8 mouse cellular contexts compared by ENCODE assay signal in genomic region chr6:85380201-85380900, GRCm38 (mm10). TPM values are rescaled to one million over a fixed set of nuclear protein-coding genes. Genes with fewer than 3 reads are reported as not detected.
DNase-seq lines count a peak whose midpoint lies in the region; ATAC-seq lines count a peak whose summit lies in the region.

No protein-coding gene starts in this region.

- peak; percentile 76 for ATAC-seq in hindbrain, embryonic 11.5 days (ENCODE audit: low FRiP score)

- H3K9ac ChIP-seq in hindbrain, embryonic 11.5 days (ENCODE audit: low read depth, low read length): no peak overlapping the region

- peak; percentile 98 for DNase-seq in NIH3T3 (ENCODE audit: low read depth)
- peak; percentile 85 to 89 for DNase-seq in cerebellum, postnatal 10 days
- DNase-seq in frontal cortex, postnatal 10 days (ENCODE audit: low spot score in 2 of 2): peak; percentile 70
- peak; percentile 92 for DNase-seq in hindbrain, embryonic 11.5 days (ENCODE audit: low spot score)
- DNase-seq in layer of hippocampus, adult 9-11 months: peak; percentile 82
- DNase-seq in lung, postnatal 14 days: peak; percentile 88
- peak; percentile 91 for DNase-seq in retina, embryonic 14.5 days (ENCODE audit: low spot score)
- DNase-seq in thymus, postnatal 36 days: peak; percentile 55 to 60

- H3K27ac ChIP-seq in hindbrain, embryonic 11.5 days (ENCODE audit: low read depth, low read length): no peak overlapping the region

- H3K27me3 ChIP-seq in hindbrain, embryonic 11.5 days (ENCODE audit: control insufficient read depth, insufficient read depth, low read length): no peaks in the 10 kb centered on the region

- no peaks in the 10 kb centered on the region for H3K36me3 ChIP-seq in hindbrain, embryonic 11.5 days (ENCODE audit: control insufficient read depth, insufficient read depth, low read length)

- 30% methylated on average over 10 of the region's 10 CpGs for WGBS in hindbrain, embryonic 11.5 days

- H3K9me3 ChIP-seq in hindbrain, embryonic 11.5 days (ENCODE audit: control insufficient read depth, low read length): no peaks in the 10 kb centered on the region

- peak overlapping the region; percentile 11; the same call in 1 of the 2 replicates for H3K4me2 ChIP-seq in hindbrain, embryonic 11.5 days (replicated peaks; ENCODE audit: low read depth, low read length)

- no peak overlapping the region for H3K4me3 ChIP-seq in hindbrain, embryonic 11.5 days (ENCODE audit: low read depth, low read length)

- no peaks in the 10 kb centered on the region for H3K4me1 ChIP-seq in hindbrain, embryonic 11.5 days (replicated peaks; ENCODE audit: control insufficient read depth, insufficient read depth, low read length)

RNA-seq across cellular contexts. Expression of gene Rab11fip5, which starts 5.9 kb away (rescaled TPM):
- polyA plus RNA-seq in hindbrain, embryonic 11.5 days (2014; fragmentation: Nextera tagmentation; extraction: Ambion mirVana): 4.1 and 4.6 TPM in 2 replicates

RNA-seq across cellular contexts. Expression of gene Noto, which starts 43.3 kb away (rescaled TPM):
- not detected in 2 replicates for polyA plus RNA-seq in hindbrain, embryonic 11.5 days (2014; fragmentation: Nextera tagmentation; extraction: Ambion mirVana)

RNA-seq across cellular contexts. Expression of gene Sfxn5, which starts 47.1 kb away (rescaled TPM):
- polyA plus RNA-seq in hindbrain, embryonic 11.5 days (2014; fragmentation: Nextera tagmentation; extraction: Ambion mirVana): 5.1 and 6.2 TPM in 2 replicates

RNA-seq across cellular contexts. Expression of gene Smyd5, which starts 51.4 kb away (rescaled TPM):
- polyA plus RNA-seq in hindbrain, embryonic 11.5 days (2014; fragmentation: Nextera tagmentation; extraction: Ambion mirVana): 52.4 and 53.1 TPM in 2 replicates
